Mouse (Mus musculus) testis, postnatal 10 days (tissue): ENCODE data around the gene Birc6.

Experiments used
- DNase-seq: peaks from one replicate; pipeline ENCODE4 v3.0.0; 2021; ENCODE audit warnings: low spot score

Gene Birc6

GRCm38 (mm10) chr17:74527729-74528607, at the start of gene Birc6:
Gene Birc6 (plus strand): TSS chr17:74528295.
- DNase-seq: peak; percentile 99

DNA sequence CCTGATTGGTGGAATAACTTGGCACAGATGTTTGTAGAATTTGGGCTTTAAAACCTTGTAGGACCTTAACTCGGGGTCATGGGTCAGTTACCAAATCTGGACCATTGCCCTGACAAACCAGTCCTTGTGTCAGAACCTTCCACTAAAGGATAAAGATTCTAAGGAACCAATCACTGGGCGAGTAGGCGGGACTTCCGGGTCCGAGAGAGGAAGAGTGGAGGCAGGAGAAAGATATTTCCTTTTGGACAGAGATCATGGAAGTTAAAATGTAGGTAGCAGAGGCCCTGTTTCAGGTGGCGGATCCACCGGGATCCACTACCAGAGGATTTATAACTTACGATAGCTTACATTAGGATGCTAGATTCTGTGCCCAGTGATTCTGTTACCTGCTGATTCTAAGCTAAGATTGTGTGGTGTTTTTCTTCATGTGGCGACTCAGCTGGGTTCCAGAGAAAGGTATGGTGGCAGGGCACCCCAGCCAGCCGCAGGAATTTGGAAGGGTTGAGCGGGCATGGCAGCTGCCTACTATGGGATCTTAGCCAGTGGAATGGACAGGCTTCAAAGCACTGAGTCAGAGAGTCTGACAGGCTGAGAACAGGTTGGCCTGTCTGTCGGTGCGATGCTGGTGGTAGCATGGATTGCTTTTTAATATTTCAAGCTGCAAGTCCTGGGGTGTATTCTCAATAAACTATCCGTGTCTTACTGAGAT, 47.6 kb upstream of the Birc6 start:
- DNase-seq: no peak

- DNase-seq: peak; percentile 95
These were observed 38.8 kb upstream of the Birc6 start, which contains the start of gene Yipf4 for GRCm38 (mm10) chr17:74489024-74489900. Gene Yipf4 (plus strand): TSS chr17:74489493.

DNA sequence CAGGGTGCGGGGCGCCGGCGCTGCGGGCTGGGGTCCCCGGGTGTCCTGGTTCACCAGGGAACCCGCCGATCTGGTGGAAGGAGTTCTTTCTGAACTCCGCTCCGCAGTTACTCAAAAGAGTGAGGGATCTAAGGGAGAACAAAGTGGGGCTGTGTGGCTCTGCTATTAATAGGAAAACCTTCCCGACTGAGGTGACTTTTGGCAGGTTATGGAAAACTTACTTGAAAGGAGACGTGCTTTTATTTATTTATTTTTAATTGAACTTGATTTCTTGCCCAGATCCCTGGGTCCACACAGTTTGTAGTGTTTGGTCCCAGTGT, 38.2 kb upstream of the Birc6 start:
- no peak for DNase-seq

GRCm38 (mm10) chr17:74491565-74491964, 36.5 kb upstream of the Birc6 start:
- DNase-seq: no peak

- DNase-seq: no peak
These were observed 27.9 kb upstream of the Birc6 start for GRCm38 (mm10) chr17:74500204-74500603.

- DNase-seq: no peak
These were observed 27.0 kb upstream of the Birc6 start for GRCm38 (mm10) chr17:74501085-74501484.

GRCm38 (mm10) chr17:74507934-74508333, 20.2 kb upstream of the Birc6 start:
- no peak for DNase-seq

- no peak for DNase-seq
These were observed 19.5 kb upstream of the Birc6 start for GRCm38 (mm10) chr17:74508600-74508999.

GRCm38 (mm10) chr17:74512308-74512707, 15.8 kb upstream of the Birc6 start:
- no peak for DNase-seq

DNA sequence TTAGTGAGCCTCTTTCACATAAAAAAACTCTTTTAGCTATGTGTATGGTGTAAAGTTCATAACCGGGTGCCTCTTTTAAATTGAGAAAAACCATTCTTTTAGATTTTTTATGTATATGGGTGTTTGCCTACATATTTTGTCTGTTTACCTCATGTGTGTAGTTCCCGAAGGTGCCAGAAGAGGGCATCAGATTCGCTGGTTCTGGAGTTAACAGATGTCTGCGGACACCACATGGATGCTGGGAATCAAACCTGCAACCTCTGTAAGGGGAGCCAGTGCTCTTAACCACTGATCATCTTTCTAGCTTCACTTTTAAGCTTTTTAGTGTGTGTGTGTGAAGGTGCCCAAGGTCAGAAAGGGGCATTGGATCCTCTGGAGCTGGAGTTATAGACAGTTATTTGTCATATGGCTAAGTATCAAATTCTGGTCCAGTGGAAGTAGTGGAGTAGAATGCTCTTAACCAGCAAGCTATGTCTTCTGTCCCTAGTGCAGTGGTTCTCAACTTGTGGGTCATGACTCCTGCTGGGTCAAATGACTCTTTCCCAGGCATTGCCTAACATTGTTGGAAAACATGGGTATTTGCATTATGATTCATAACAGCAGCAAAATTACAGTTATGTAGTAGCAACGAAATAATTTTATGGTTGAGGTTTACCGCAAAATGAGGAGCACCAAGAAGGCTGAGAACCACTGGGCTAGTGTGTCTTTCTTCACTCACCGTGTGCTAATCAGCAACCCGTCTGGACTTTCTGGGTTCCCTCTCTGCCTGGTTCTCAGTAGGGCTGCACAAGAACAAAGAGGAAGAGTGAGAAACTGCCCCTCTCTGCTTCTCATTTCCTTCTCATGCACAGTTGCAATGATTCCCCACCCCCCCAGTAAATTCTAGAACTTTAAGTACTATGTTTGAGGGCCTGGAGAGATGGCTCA, 5.0 kb upstream of the Birc6 start:
- DNase-seq: no peak

DNA sequence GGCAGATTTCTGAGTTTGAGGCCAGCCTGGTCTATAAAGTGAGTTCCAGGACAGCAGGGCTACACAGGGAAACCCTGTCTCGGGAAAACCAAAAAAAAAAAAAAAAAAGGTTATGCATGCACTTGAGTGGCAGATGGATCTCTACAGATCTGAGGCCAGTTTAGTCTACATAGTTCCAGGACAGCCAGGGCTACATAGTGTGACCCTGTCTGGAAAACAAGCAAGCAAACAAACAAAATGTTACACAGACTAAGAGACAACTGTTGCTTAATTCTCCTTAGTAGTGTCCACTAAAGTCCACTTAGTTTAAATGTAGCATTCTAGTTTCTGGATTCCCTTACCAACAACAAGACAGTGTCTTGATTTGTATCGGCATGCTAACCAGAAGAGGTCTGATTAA, 2.0 kb upstream of the Birc6 start:
- DNase-seq: no peak

- no peak for DNase-seq
These were observed 1.1 kb upstream of the Birc6 start for GRCm38 (mm10) chr17:74526806-74527653.

GRCm38 (mm10) chr17:74528648-74529532, 795 bp downstream of the Birc6 start:
- DNase-seq: peak; percentile 66

GRCm38 (mm10) chr17:74529533-74529824, 1.4 kb downstream of the Birc6 start:
- no peak for DNase-seq

- DNase-seq: no peak
These were observed 6.9 kb downstream of the Birc6 start for GRCm38 (mm10) chr17:74534971-74535370.

DNA sequence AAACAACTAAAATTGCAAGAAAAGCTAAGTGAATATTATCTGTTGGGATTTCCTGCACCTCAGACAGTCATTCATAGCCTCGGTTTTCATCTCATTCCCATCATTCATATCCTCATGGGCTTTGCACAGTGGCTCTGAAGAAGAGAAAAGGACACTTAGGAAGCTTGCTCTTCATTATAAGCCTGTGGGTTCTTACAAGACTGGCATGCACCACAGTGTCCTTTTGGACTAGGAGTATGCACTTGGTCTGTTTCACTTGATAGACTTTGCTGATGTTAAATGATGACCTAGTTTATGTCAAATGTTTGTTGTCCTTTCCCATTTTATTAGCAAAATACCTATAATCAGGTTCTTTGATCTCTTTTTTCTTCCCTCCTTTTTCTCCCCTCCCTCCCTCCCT, 9.4 kb downstream of the Birc6 start:
- DNase-seq: no peak

DNA sequence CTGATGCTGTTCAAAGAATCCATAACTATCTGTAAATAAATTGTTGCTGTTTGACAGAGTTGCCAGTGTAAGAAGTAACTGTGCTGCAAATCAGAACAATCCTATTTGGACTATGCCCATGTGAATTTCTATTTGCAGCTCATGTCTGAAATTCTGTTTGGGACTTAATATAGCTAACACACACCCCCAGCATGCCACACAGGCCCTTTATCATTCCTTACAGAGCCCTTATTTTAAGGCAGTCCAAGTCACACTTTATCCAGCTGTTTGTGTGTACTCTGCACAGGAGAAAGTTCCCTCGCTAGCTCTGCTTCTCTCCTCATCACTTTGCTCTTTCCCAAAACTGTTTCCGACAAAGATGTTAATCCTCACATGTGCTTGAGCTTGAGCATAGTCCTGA, 15.5 kb downstream of the Birc6 start:
- no peak for DNase-seq

GRCm38 (mm10) chr17:74554118-74554517, 26.0 kb downstream of the Birc6 start:
- DNase-seq: no peak

GRCm38 (mm10) chr17:74559891-74560290, 31.8 kb downstream of the Birc6 start:
- DNase-seq: no peak
